Mouse (Mus musculus) spleen, postnatal 10 days (tissue): Measurements from ENCODE around the gene B4galnt1.
"Not testable (repeated sequence)": the region's sequence is repeated elsewhere in the genome, so short reads cannot be mapped to it uniquely, and the experiment has no call there.

ENCODE experiments used
- DNase-seq, 2 experiments: peaks; one replicate each; pipeline ENCODE4 v3.0.0; 2021 to 2022; ENCODE audit warnings: low spot score in 2 of 2

B4galnt1 gene

DNA sequence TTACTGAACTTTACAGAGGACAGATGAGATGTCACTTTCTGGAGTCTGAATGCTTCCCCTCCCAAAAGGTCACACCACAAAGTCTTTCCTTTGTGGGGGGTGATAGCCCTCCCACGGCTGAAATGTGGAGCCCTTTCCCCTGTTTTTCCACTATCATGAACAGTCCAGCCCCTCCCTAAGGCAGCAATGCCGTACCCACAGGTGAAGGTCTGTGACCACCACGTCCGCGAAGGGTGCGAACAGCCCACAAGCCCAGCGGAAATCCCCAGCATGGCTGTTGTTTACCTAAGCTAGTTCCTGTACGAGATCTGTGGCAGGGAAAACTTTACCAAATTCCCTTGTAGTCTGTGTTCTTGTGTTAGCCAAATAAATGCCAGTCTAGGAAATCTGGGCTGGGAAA, 23.5 kb upstream of the B4galnt1 start:
- DNase-seq = peak in 1 of 2 experiments; percentile 39

DNA sequence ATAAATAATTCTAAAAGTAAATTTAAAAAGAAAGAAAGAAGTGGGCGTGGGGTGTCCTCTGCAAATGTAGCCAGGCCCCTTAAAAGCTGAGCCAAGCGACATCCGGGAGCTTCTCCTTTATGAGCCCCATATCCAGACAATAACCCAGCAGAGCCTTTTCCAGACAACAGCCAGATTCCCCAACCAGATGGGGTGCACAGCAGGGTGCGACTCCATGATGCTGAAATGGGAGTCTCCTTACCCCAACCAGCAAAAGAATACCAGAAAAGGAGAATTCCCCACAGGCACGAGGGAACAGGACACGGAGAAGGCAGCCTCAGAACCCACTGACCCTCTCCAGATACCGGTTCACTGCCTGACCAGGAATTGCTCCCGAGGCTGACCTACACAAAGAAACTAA, 21.8 kb upstream of the B4galnt1 start:
- no peak for DNase-seq

DNA sequence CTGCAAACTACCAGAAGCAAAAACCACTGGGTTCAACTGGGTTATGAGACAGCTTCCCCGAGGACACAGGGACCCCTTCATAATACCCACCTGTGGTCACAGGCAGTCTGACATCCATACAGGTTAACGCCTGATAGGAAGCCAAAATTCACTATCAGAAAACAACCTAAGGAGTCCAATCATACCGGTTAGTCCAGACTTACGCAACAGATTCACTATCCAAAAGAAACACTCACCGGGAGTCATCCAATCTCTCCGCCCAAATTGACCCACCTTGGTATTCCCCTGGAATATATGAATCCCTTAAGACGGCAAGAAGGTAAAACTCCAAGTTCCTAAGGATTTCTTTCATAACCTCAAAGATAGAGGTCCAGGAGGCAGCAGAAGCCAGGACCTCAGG, 20.5 kb upstream of the B4galnt1 start:
- DNase-seq = no peak

DNA sequence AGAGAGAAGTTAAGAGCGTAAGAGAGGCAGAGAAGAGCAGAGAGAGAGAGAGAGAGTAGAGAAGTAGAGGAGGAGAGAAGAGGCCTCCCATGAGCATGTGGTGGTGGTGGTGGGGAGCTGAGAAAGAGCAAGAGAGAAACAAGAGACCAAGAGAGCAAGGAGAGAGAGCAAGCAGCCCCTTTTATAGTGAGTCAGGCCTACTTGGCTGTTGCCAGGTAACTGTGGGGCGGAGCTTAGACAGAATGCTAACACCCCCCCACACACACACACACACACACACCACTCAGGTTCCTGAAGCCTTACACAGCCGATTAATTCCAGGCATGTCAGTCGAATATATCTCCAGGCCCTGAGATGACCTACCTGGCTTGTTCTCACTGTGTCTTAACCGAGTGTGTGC, 19.7 kb upstream of the B4galnt1 start:
- no peak for DNase-seq

DNA sequence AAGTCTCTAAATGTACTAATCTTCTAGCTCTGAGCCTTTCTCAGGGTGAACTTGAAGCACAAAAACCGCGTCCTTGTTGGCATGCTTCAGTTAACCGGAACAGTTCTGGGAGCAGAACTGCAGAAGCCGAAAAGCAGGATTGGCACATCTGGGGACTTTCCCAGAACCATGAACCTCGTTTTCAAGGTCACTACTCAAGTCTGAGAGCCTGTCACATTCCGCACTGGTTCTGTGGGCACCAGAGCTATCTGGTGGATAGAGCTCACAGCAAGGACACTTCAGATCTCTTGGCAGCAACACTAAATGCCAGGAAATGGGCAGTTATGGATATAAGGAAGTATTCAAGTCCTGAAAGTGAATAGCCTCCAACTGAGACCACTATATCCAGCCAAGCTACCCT, 17.9 kb upstream of the B4galnt1 start:
- DNase-seq = no peak

DNA sequence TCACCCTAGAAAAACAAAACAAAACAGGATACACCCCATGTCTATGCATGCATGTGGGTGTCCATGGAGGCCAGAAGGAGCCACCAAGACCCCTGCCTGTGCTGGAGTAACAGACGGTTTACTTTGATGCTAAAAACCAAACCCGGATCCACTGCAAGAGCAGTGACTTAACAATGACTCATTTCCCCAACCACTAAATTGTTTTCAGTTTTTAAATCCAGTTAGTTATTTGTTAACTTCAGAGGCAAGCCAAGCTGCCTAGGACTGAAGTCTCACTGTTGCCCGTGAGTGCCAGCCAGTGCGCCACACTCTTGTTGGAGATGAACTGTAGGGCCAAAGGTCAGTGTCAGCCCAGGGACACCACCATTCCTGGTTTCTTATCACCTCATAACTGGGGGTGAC, 14.6 kb upstream of the B4galnt1 start:
- no peak for DNase-seq

DNA sequence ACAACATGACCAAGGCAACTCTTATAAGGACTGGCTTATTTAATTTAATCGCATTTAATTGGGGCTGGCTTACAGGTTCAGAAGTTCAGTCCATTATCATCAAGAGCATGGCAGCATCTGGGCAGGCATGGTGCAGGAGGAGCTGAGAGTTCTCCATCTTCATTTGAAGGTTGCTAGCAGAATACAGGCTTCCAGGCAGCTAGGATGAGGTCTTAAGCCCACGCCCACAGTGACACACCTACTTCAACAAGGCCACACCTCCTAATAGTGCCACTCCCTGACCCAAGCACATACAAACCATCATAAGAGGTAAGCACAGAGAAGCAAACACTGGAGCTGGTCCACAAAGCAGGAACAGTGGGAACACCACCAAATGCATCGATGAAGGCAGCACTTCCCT, 13.8 kb upstream of the B4galnt1 start:
- not testable (repeated sequence) for DNase-seq

DNA sequence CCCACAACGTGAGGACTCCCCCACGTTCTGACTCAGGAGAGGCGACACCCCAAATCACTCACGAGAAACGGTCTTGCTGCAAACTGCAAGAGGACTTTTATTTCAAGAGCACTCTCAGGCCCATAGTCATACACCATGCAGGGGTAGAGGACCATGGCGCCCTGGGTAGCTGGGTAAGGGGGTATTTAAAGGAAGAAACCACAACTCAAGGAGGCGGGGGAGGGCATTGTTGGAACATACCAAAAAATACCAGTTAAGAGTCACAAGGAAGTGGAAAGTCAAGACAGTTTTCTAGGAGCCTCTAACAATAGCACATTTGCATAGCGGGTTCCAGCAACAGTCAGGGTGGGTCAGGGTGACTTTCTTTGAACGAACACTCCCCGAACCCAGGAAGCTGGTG, 12.5 kb upstream of the B4galnt1 start:
- DNase-seq = not testable (repeated sequence)

DNA sequence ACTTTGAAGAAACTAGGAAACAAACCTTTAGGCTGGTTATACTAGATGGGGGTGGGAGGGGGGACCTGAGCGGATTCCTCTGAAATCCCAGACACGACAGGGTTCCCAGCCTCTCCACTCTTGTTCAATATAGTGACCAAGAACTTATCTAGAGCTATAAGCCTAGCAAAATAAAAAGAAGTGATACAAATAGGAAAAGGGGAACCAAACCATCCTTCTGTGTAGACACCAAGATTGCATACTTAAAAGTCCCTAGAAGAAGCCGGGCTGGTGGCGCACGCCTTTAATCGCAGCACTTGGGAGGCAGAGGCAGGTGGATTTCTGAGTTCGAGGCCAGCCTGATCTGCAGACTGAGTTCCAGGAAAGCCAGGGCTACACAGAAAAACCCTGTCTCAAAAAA, 11.7 kb upstream of the B4galnt1 start:
- no peak for DNase-seq

DNA sequence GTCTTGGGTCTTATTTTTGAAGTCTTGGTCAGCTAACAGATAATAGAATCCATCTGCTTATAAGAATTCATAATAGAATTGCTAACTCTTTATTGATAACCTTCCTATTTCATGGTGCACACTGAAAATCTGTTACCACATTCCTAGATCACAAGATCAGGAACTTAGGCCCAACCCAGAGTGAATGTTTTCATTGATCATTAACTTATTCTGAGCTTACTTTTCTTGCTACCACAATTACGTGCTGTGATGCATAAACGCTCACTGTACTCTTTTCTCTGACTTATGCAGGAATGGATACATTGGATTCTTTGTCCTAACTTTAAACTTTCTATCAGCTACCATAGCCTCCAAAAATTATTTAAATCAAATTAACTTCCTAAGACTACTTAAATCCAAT, 10.8 kb upstream of the B4galnt1 start:
- no peak for DNase-seq

DNA sequence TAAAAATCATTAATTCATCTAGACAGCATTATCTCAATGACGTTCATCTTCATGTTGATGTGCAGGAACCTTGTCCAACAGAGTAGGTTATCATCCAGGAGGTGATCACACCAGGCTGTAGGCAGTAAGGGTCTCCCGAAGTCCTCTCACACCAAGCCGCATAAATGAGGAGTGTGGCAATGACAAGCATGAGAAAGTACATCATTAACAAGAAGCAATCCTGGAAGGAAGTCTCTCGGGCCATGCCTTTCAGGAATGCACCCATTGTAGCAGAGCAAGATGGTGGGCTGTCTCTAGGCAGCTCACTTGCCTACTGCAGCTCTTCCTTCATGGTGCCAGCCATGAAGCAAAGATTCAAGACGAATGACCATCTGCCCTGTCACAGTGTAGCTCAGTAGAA, 10.4 kb upstream of the B4galnt1 start:
- DNase-seq = no peak

DNA sequence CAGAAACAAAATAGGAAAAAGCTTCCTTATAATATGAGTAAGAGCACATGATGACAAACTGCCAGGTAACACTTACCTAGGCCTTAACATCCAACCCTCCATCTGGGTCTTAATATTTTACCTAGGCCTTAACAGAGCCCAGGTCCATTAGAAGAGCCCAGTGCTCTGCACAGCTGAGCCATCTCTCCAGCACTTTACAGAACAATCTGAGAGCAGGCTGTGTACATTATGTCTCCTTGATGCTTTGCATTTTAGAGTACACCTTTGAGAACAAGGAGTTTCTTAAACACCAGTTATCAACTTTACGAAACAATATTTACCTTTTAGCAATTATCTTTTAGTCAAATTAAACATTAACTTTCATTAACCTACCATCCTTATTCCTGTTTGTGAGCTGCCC, 8.9 kb upstream of the B4galnt1 start:
- no peak for DNase-seq

DNA sequence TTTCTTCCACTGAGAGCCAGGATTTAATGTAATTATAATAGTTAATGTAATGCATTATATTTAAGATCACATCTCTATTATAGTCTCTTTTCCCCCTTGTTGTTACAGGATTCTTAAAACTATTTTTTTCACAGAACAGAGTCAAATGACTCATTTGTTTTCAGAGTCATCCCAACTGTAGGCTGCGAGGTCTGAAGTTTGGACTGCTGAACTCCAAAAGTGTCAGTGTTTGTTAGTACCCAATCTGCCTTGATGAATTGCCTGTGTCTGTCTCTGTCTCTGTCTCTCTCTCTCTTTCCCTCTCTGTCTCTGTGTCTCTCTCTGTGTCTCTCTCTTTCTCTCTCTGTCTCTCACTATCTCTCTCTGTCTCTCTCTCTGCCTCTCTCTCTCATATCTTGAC, 8.5 kb upstream of the B4galnt1 start:
- no peak for DNase-seq

DNA sequence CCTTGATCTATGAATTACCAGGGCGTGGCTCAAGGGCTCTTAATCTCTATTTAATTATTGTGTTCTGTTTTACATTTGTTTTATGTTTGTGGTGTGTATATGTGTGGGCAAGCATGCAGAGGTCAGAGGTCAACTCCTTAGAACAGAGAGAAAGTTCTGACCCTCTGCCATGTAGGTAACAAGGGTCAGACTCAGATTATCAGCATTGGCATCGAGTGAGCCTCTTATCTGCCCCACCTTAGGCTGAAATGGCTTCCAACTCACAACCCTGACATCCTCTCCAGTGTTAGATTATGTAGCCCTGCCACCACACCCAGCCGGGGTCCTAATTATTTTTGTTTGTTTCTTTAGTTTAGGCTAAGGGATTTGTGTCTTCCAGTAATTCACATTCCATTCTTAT, 6.6 kb upstream of the B4galnt1 start:
- no peak for DNase-seq

DNA sequence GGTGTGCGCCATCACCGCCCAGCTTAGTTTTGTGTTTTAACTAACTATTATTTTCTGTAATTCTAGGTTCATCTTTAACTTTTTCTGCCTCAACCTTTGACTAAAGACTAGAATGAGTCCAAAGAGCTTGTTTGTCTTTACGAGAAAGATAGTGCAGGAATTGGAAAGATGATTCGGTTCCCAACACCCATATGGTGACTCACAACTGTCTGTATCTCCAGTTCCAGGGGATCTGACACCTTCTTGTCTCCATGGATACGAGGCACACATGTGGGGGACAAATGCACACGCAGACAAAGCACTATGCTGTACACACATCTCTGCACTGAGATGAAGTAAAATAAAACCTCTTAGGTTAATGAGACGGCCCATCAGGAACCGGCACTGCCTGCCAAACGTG, 4.9 kb upstream of the B4galnt1 start:
- no peak for DNase-seq

DNA sequence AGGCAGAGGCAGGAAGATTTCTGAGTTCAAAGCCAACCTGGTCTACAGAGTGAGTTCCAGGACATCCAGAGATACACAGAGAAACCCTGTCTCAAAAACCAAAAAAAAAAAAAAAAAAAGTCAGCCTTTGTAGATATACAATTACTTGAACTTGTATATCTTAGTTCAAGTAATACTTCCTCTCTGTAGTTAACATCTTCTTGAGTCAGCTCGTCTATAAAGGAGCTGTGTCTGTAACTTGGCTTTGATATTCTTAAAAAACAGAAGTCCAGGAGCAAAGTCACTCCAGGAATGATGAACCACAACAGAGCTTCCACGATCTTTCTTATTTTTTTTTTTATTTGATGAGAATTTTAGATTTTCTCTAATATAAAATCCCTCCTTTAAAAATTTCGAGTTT, 4.3 kb upstream of the B4galnt1 start:
- no peak for DNase-seq

DNA sequence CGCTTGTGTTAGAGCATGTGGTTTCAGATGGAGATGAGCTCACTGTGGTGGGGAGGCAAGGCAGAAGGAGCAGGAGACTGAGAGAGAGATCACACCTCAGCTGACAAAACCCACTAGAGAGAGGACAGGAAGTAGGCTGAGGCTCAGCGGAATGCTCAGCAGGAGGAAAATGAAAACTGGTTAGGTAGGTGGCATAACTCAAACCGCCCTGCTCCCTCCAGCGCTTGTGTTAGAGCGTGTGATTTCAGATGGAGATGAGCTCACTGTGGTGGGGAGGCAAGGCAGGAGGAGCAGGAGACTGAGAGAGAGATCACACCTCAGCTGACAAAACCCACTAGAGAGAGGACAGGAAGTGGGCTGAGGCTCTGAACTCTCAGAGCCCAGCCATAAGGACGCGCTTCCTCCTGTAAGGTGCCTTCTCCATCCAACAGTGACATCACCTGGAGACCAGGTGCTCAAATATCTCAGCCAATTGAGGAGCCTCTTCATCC, 2.2 kb upstream of the B4galnt1 start:
- not testable (repeated sequence) for DNase-seq

DNA sequence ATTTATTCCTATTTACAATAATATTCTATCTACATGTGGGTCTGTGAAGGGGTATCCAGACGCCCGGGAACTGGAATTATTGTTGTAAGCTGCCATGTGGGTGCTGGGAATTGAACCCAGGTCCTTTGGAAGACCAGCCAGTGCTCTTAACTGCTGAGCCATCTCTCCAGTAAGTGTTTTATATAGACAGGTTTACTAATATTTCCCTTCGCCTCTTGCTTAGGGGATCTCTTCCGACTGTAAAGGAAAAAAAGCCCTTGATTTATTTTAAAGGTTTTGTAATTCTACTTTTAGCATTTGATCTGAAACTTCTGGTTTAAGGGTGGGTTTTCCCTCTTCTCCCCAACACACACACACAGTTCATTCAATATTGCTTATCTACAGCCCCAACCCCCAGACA, 835 bp upstream of the B4galnt1 start:
- DNase-seq = no peak

DNA sequence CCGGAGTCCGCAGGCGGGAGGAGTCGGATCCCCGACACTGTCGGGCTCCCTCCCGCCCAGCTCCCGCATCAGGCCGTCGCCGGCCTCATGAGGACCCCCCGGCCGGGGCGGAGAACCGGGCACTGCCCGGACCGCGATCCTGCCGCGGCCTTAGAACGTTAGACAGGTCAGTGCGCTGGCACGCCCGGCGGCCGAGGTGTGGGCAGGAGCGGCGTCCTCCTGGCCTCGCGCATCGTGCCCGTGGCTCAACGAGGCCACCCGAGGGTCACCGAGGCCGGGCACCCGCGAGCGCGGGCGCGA, 279 bp downstream of the B4galnt1 start:
- no peak for DNase-seq

DNA sequence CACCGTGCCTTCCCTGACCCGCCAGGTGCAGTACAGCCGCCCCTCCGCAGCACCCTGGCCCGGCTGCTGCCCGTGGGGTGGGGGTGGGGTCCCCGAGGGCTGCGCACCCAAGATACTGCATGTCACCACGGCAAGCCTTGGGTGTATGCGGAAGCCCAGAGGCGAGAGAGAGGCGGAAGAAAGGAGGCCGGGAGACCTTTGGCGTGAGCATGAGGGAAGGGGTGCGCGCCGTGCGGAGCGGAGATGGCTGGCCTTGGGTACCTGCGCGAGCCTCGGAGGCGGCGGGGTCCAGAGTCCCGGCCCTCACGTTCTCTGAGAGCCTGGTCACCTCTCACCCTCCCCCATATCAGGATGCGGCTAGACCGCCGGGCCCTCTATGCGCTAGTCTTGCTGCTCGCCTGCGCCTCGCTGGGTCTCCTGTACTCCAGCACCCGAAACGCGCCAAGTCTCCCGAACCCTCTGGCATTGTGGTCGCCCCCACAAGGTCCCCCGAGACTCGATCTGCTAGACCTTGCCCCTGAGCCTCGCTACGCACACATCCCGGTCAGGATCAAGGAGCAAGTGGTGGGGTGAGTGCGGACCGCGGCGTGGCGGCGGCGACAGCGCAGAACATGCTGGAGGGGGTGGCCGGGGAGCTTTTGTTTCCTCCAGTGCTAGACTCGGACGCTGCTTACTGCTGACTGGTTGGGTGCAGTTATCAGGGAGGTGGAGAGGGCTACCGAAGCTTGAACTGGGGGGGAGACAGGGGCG, 804 bp downstream of the B4galnt1 start:
- DNase-seq = peak; percentile 67 to 73

DNA sequence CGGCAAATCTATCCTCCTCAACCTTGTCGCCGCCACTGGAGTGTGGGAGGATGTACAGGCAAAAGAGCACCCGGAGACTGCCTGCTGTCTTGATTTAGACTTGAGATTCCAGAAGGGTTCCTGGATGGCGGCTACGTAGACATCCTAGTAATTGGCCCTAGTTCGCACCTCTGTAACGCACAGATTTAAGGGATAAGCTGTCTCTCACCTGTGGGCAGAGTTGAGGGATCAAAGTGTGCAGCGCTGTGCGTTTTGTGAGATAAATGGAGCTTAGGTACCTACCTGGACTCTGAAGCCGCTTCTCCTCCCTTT, 1.3 kb downstream of the B4galnt1 start:
- DNase-seq = no peak

DNA sequence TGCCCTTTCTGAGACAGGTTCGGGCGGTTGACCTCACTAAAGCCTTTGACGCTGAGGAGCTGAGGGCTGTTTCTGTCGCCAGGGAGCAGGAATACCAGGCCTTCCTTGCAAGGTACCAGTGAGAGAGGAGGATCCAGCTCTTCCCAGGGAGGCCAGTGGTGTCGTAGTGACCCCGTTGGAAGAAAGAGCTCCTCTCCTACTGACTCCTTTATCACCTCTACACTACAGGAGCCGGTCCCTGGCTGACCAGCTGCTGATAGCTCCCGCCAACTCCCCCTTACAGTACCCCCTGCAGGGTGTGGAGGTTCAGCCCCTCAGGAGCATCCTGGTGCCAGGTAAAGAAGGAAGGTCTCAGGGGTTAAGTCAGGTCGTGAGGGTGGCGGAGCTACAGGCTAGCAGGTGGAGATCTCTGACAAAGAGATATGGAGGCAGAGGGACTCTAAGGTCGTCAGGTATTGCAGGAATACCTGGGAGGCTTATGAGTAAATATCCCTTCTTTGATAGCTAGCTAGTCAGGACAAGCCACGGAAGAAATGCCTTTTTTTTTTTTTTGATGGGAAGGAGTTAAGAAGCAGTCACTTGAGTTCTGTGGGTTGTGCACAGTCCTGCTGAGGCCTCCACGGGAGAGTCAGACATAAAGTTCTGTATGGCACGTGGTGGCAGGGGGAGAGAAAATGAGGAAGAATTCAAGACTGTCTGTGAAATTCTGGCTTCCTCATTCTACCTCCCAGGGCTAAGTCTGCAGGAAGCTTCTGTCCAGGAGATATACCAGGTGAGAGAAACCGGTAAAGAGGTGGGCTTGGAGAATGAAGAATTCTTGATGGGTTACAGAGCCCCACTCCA, 2.0 kb downstream of the B4galnt1 start:
- peak in 1 of 2 experiments; percentile 24 for DNase-seq

DNA sequence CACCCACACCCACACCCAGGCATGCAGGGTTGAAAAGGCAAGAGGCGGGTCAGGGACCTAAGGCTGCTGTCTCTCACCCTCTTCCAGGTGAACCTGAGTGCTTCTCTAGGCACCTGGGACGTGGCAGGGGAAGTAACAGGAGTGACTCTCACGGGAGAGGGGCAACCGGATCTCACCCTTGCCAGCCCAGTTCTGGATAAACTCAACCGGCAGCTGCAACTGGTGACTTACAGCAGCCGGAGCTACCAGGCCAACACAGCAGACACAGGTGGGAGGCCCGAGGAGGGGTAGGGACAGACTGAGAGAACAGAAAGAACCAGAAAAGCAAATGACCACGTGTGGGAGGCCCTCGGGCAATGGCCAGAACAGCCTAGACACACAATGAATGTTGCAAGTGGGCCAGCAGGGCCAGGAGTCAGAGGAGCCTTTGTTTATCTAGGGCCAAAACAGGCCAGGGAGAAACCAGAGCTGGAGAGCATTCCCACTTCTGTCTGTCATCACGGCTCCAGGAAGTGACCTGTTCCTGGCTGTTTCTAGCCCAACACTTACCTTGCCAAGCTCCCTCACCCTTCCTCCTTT, 2.7 kb downstream of the B4galnt1 start:
- peak in 1 of 2 experiments; percentile 18 for DNase-seq
